Mouse (Mus musculus) olfactory bulb, adult 2 months (tissue): ENCODE data around the gene Col9a1. TPM values are rescaled to one million over a fixed set of nuclear protein-coding genes. Genes with fewer than 3 reads are reported as not detected.

Experiments
- H3K27ac ChIP-seq: fragments of 200-500 bp; 2 replicates; pipeline ENCODE4 v1.5.1; 2012; ENCODE audit warnings: low read depth, low read length; ENCODE audit not compliant: insufficient read depth
- H3K4me1 ChIP-seq: fragments of 200-500 bp; 2 replicates; pipeline ENCODE4 v1.6.1; 2012; ENCODE audit warnings: low read length; ENCODE audit not compliant: control insufficient read depth, insufficient read depth
- H3K4me3 ChIP-seq: fragments of 200-500 bp; 2 replicates; pipeline ENCODE4 v1.5.1; 2012; ENCODE audit warnings: mild to moderate bottlenecking, low read depth, low read length, moderate library complexity; ENCODE audit not compliant: insufficient read depth
- CTCF ChIP-seq: fragments of 200-500 bp; IDR thresholded peaks from 2 replicates; pipeline ENCODE4 v1.5.1; 2012; ENCODE audit warnings: low read depth, mild to moderate bottlenecking, low read length, moderate library complexity; ENCODE audit not compliant: insufficient read depth
- POLR2A ChIP-seq: fragments of 200-500 bp; IDR thresholded peaks from 2 replicates; pipeline ENCODE4 v1.6.1; 2012; ENCODE audit warnings: mild to moderate bottlenecking, low read depth, low read length, moderate library complexity; ENCODE audit not compliant: insufficient read depth
- WGBS: fragments of 180-500 bp; shearing (Covaris S2); methylation state at CpG from one replicate; pipeline ENCODE4 v1.1.7; 2018; 5-methylcytosine and 5-hydroxymethylcytosine counted together
- polyA plus RNA-seq: library from polyadenylated mRNA; stranded (reverse); fragments of >200 nt; gene quantifications from 2 replicates; pipeline ENCODE4 v1.2.4, GENCODE M21; 2012; ENCODE audit warnings: low replicate concordance; ENCODE audit not compliant: missing spikeins, insufficient read depth, insufficient read length

Gene Col9a1
- not detected in 2 replicates for polyA plus RNA-seq

DNA sequence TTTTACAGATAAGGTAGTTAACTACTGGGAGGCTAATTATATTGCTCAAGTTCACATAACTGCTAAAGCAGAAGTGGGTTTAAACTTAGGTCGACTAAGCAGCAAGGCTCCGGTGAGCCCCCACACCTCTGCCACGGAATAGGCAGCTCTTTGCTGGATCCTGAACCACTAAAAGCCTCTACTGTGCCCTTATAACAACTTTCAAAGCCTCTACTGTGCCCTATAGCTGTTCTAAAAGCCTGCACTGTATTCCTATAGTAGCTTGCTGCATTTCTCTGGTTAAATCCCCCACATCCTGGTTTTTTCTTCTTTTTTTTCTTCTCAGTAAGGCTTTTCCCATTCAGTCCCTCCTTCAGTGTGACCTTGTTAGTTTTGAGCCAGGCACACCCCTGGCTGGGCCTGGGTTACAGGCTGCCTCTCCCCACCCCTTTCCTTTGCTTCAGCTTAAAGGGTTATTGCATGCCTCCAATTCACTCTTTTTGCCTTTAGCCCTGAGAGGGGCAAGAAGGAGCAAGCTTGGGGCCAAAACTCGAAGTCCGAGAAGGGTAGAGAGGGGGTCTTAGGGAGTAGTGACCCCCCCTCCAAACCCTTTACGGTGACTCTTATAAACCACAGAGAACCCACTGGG lies at the start of gene Col9a1:
Gene Col9a1, plus strand, starts transcription at position 387 of the 628 bp plus-strand sequence.
- H3K4me1 ChIP-seq: peaks cover 2% of the 10 kb centered on the region; the same call in 1 of the 2 replicates
- no peak within 1 kb of the TSS for H3K4me3 ChIP-seq
- TF ChIP-seq CTCF (no peak), POLR2A (no peak)
- 73% methylated on average over 6 of the region's 6 CpGs for WGBS
- no peak within 1 kb of the TSS for H3K27ac ChIP-seq

DNA sequence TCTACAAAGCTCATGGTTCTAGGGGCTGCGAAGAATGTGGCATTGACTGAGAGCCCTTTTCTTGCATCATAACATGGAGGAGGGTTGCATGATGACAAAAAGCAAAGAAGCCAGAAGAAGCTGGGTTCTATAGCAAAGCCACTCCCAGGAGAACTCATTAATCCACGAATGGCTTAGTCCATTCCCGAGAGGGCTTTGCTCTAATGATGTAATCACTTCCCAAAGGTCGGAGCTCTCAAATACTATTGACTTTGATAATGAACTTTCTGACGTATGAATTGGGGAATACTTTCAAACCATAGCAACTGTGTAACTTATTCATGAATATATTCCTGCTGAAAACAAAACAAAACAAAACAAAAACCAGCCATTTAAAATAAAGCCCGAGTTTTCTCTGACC lies 49.5 kb upstream of the Col9a1 start:
- TF ChIP-seq CTCF: no peak
- TF ChIP-seq POLR2A: no peak
- WGBS: 41% methylated on average over 6 of the region's 6 CpGs
- H3K4me1 ChIP-seq: no peaks in the 10 kb centered on the region
- H3K27ac ChIP-seq: no peak overlapping the region
- no peak overlapping the region for H3K4me3 ChIP-seq

DNA sequence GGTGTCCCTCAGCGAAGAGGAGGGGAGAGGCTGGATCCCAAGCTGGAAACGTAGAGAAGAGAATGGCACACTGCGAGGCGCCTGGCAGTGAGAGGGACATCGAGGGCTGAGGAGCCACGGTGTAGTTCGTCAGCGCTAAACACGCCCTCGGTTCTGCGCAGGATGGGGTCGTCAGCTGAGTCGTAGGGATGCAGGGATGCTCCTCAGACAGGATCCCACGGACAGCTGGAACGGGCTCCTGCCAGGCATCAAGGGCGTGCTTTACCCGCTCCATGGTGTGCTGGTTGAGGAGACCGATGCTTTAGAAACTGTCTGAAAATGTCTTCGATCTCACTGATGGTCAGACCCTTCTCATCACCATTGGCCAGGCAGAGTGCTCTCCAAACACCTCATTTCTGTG lies 43.6 kb upstream of the Col9a1 start:
- H3K4me3 ChIP-seq: peak overlapping the region; percentile 12; the same call in 1 of the 2 replicates
- WGBS: 43% methylated on average over 19 of the region's 19 CpGs
- no peak for TF ChIP-seq CTCF
- no peak for TF ChIP-seq POLR2A
- peaks cover 4% of the 10 kb centered on the region for H3K4me1 ChIP-seq
- no peak overlapping the region for H3K27ac ChIP-seq

DNA sequence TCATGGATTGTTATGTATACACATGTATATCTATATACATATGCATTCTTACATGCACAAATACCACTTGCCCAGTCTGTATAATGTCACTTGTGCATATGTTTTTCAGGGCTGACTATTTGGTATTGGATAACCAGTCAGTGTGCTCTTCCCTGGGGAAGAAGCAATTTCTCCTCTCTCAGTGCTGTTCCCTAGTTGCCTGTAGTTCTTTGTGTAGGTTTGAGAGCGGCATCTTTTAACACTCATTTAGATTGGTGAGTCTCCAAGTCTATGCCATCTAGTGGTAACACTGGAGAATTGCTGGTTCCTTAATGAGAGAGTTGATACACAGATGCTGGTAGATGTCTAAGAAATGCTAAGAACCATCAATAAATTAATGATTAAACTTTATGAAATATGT lies 42.6 kb upstream of the Col9a1 start:
- TF ChIP-seq POLR2A (no peak), CTCF (no peak)
- WGBS: 0% methylated on average over 1 of the region's 1 CpGs

DNA sequence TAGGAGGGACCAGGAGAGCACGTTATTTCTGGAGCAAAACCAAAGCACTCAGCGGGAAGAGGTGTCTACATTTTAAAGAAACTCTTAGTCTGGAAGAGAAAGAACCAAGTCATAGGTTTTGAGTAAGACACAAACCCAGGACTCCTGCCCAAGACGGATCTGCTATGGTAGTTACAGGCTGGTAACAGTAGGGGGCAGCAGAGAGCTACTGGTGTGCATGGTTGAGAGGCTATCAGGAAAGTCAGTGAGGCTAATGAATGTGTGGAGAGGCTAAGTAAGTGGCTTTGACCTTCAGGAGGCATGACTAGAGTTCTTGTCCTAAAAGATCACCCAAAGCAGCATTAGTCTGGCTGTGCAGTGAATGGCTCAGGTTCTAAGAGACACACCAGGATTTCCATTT lies 40.3 kb upstream of the Col9a1 start:
- H3K27ac ChIP-seq: no peak overlapping the region
- H3K4me1 ChIP-seq: peaks cover 4% of the 10 kb centered on the region
- H3K4me3 ChIP-seq: no peak overlapping the region
- TF ChIP-seq POLR2A (no peak), CTCF (no peak)
- WGBS: 10% methylated on average over 3 of the region's 3 CpGs

More for the DNA sequence above, 42.6 kb upstream of the Col9a1 start:
- H3K4me1 ChIP-seq: peaks cover 4% of the 10 kb centered on the region
- H3K27ac ChIP-seq: no peak overlapping the region
- H3K4me3 ChIP-seq: no peak overlapping the region

DNA sequence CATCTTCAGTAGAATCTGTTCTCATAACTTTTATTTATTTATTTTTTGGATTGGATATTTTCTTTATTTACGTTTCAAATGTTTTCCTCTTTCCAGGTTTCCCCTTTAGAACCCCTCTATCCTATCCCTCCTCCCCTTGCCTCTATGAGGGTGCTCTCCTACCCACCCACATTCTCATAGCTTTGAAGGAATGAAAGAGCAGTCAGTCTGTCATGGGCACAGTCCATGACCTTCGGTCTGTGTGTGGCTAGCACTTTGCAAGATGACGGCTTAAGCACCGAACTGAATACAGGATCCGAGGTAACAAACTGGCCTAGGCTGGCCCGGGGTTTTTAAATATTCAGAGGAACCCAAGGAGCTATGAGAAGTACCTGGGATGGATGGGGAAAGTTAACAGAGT lies 36.9 kb upstream of the Col9a1 start:
- TF ChIP-seq POLR2A: no peak
- no peak for TF ChIP-seq CTCF
- WGBS: 82% methylated on average over 6 of the region's 6 CpGs

DNA sequence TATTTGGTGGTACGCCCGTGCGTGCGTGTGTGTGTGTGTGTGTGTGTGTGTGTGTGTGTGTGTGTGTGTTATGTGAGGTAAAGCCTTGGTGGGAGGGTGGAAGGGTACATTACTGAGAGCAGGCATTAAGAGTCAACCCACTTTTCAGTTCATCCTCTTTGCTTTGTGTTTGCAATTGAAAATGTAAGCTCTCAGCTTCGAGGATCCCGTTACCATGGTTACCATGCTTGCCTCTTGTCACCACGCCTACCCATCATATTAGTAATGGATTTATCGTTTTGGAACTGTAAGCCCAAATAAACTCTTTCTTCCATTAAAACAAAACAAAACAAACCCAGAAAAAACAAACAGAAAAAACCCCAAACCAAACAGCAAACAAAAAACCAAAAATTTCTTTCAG lies 33.9 kb upstream of the Col9a1 start:
- 76% methylated on average over 8 of the region's 8 CpGs for WGBS
- Histone ChIP-seq H3K4me1 (no peaks in the 10 kb centered on the region), H3K4me3 (no peak overlapping the region), H3K27ac (no peak overlapping the region)
- TF ChIP-seq CTCF: no peak
- no peak for TF ChIP-seq POLR2A

More for the DNA sequence above, 36.9 kb upstream of the Col9a1 start:
- H3K4me1 ChIP-seq: no peaks in the 10 kb centered on the region
- no peak overlapping the region for H3K4me3 ChIP-seq
- no peak overlapping the region for H3K27ac ChIP-seq

DNA sequence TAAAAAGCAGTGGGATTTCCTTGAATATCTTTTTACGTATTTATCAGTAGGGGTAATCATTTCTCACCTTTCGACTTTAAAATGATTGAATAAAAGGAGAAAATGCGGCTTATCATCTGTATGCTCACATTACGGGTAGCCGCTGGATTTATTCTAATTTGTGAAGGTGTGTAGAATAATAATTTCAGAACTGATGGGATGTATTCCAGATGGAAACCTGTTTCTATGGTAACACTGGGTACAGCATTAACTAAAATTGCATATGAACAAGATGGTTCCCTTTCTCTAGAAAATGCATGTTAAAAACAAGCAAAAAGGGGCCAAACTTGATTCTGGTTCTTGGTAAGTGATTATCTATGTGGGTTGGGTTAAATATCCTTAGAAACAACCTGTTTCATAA lies 19.7 kb upstream of the Col9a1 start:
- Histone ChIP-seq H3K4me3 (no peak overlapping the region), H3K27ac (no peak overlapping the region), H3K4me1 (no peaks in the 10 kb centered on the region)
- WGBS: 88% methylated on average over 5 of the region's 5 CpGs
- TF ChIP-seq POLR2A (no peak), CTCF (no peak)

DNA sequence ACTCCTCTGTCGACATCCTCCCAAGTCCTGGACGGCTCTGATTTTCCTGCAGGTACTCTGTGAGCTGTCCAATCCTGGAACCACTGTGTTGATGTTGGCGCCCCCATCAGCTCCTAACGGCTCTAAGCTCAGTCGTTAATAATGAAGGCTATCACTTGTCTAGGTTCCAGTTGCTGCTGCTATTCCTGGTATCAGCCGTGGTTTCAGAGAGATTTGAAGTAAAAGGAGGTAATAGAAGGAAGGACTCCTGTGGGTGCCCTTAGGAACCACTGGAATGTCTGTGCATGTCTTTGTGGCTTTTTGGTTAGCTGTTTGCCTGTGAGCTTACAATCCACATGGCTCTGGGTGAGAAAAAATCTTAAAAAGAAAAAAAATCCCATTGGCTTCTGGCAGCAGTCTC lies 8.0 kb upstream of the Col9a1 start:
- no peak overlapping the region for H3K4me3 ChIP-seq
- TF ChIP-seq POLR2A (no peak), CTCF (no peak)
- H3K27ac ChIP-seq: no peak overlapping the region
- H3K4me1 ChIP-seq: peaks cover 4% of the 10 kb centered on the region
- WGBS: 53% methylated on average over 6 of the region's 6 CpGs

DNA sequence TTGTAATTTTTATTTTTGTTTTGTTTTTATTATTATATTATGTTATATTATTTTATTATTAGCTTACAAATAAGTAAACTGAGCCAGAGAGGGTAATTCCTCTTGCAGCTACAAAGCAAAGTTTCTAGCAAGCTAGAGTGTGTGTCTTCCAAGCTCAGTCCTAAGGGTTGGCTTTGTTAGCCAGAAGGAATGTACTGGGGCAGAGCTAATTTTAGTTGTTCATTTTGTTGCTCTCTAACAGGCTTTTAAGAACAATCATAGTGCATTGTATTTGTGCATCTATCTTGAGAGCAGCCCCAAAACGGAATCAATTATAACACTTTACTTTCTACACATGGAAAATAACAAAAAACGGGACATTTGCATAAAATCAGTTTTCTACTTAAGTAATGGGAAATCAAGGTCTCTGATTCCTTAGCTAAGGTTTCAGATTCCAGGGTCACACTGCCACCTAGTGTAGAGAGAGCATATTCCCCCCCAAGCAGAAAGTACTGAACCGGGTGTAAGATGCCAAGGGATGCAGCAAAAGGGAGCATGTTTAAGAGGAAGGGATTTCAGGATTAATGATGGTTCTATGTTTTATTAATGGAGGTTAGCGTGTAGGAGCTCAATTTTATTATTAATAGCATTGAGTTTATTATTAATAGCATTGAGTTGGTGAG lies 6.1 kb upstream of the Col9a1 start:
- 2% methylated on average over 4 of the region's 4 CpGs for WGBS
- TF ChIP-seq CTCF: no peak

More for the DNA sequence above, 6.1 kb upstream of the Col9a1 start:
- no peak overlapping the region for H3K27ac ChIP-seq
- no peak overlapping the region for H3K4me3 ChIP-seq
- H3K4me1 ChIP-seq: peaks cover 4% of the 10 kb centered on the region
